Mouse (Mus musculus): ENCODE results near the gene Coq9.

Gene Coq9

DNA sequence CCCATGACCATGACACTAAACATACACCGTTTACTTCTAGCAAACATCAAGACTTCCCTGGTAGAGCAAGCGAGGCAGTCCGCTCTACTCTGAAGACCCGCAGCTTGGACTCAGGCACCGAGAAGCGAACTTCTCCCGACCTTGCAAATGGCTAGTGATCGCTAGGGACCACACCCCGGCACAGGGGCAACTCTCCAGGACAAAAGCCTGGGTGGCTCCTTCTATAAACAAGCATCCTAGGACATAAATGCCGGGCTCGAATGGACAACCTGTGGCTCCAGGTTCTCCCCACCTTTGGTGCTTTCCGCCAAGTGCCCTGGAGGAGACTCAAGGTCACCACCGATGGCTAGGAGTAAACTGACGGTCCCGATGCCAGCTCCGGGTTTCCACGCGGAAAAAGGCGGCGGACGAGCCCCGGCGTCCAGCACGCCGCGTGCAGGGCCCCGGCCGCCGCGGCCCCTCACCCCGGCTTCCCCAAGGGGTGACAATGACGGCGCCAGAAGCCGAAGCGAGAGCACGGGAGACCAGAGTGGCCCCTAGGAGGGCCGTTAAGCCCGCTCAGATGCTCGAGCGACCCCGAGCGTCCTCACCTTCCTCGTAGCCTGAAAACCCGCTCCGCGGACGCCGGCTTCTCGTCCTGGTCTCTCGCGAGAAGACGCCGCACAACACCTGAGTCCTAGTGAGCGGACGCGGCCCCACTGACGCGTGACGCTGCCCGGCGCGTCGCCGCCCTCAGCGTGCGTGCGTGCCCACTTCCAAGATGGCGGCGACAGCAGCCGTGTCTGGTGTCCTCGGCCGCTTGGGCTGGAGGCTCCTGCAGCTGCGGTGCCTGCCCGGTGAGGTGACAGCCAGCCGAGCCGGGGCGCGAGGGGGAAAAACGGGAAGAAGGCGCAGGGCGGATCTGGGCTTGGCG lies at the start of gene Coq9, which contains the start of gene Ciapin1:
Gene Coq9 (plus strand): TSS at position 660 of the 913 bp plus-strand sequence.
Gene Ciapin1 (minus strand): TSS at position 697 of the 913 bp plus-strand sequence.
- peak; percentile 97 for DNase-seq (ENCODE audit: low read depth, low spot score)

DNA sequence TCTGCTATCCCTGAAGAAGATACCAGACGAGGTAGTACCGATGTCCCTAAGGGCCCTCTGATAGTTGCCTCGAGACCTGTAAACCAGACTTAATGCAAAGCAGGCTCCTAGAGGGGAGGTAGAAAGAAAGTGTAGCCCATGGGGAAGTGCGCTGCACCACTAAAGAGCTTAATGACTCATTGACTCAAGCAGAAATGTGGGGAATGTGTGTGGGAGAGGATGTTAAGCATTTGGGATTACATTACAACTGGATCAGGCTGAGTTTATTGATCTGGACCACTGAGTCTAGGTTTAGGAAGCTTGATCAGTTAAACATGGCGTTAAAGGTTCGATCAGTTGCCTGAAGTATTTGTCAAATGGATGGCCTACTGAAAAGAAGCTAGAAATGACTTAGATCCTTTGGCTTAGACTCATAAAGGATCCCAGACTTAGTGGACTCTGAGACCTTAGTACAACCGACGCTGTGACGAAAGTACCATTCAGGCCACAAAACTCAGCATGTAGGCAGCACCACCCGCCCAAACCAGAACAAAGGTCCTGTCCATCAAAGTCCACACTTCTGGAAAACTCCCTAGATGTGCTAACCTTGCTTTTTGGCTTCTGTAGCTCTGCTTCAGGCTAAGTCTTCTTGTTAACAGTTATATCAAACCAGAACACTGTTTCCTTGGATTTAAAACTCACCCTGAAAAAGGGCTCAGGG lies 48.7 kb upstream of the Coq9 start:
- DNase-seq (ENCODE audit: low read depth, low spot score): no peak

DNA sequence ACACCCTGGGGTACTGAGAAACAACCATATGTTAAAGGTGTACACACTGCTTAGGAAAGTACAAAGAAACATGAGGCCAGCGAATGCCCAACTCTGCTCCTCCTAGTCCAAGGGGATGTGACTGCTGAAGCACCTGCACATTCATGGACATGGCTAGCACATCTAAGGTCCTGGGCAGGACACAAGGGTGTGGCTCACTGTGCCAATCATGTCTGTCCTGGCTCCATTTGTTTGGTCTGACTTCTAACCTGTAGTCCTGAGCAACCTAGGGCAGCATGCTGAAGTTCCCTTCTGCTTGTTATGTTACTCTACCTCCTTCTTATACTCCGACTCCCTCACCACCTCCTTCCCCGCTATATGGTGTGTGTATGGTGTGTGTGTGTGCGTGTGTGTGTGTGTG lies 43.8 kb upstream of the Coq9 start:
- DNase-seq (ENCODE audit: low read depth, low spot score): no peak

DNA sequence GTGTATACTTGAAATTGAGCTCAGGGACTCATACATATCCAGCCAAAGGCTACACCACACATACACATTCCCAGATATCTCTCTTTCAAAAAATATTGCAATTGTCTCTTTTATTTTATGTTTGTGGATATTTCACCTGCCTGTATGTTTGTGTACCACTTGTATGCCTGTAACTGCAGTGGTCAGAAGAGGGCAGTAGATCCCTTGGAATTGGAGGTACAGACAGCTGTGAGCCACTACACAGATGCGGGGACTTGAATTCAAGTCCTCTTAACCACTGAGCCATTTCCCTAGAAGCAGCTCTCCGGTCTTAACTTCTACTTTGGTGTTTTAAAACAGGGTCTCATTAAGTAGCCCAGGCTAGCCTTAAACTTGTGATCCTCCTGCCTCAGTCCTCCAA lies 43.3 kb upstream of the Coq9 start:
- no peak for DNase-seq (ENCODE audit: low read depth, low spot score)

DNA sequence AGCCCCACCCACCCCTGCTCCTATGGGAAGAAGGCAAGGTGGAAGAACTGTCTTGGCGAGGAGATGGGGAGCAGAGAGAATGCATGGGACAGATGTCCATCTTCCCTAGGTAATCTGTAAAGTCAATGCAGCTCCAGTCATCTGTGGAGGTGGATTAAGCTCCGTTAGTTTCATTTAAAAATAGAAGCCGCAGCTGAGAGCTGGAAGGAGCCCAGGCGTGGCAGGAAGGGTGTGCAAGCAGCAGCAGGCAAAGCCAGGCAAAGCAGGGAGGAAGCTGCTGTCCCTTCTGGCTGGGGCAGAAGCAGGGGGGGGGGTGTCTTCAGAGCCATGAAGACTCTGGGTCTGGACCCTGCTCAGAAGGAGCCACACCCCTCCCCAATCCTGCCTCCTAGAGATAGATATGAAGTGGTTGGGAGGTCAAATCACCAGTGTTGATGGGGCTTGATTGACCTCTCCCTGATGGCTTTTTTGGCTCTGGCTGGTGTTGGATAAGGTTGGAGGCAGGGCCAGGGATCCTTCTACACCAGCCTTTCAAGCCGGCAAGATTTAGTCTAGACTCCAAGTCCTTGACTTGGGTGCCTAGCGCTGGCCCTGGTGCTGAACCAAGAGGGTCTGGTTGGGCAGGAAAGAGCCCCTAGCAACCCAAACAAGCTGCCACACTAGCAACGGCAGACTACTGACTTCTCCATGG lies 37.7 kb upstream of the Coq9 start:
- DNase-seq (ENCODE audit: low read depth, low spot score): no peak

DNA sequence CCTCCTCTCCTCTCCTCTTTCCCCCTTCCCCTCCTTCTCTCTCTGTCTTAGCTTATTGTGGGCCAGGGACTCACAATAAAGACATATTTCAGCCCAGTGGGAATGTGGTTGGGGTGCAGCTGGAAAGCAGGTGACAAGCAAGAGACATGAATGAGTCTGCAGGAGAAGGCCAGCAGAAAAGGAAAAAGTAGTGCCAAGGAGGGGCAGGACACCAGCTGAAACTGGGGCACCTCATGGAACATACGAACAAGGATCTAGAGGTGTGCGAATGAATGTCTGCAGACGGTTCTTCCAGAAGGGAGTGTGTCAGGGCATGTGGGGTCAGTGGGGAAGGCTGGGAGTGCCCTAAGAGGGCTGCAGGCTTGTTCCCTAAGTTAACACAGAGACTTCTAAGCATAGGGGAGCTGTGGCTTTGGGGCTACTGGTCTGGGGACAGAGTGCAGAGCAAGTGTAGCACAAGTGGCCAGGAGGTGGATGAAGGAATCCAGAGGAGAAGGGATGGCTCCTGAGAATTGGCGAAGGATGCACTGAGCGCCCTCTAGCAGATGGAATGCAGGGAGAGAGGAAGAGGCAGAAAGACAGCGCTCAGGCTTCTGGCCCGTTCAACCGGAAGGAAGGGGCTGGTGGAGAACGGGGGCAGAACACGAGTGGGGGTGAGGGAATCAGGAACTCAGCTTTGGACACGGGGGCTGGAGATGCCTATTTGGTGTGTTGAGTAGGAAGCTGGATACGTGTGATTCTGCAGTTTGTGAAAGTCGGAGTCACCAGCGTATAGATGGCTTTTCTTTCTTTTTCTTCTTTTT lies 36.6 kb upstream of the Coq9 start:
- no peak for DNase-seq (ENCODE audit: low read depth, low spot score)

DNA sequence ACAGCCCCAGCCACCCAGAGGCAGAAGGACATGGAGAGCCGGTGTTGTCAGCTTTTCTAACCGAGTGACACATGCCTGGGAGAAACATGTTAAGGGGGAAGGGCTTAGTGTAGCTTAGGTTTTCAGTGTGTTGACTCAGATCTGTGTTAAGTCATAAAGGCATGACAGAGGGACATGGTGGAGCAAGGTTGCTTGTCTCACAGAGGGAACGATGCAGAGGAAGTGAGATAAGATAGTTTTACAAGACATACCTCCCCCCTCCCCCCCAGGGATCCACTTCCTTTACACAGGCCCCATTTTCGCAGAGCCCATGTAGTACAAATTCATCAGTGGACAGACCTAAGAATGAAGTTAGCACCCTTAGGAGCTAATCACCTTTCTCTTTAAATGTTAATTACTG lies 35.7 kb upstream of the Coq9 start:
- DNase-seq (ENCODE audit: low read depth, low spot score): no peak

DNA sequence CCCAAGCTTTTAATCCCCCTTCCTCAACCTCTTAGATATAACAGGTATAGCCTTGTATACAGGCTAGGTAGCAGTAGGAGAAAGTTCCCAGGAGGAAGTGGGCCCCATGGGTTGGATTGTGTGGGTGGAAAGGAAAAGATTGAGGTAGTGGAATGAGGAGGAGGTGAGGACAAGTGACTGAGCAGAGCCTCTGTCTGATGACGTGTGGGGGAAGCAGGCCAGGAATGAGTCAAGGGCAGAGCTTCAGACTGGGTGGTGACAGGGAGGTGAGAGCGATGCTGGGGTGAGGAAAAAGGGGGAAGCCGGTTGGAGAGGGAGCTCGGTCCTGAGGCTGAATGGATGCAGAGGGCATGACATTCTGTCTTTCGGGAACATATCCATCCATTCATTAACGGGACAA lies 34.6 kb upstream of the Coq9 start:
- no peak for DNase-seq (ENCODE audit: low read depth, low spot score)

DNA sequence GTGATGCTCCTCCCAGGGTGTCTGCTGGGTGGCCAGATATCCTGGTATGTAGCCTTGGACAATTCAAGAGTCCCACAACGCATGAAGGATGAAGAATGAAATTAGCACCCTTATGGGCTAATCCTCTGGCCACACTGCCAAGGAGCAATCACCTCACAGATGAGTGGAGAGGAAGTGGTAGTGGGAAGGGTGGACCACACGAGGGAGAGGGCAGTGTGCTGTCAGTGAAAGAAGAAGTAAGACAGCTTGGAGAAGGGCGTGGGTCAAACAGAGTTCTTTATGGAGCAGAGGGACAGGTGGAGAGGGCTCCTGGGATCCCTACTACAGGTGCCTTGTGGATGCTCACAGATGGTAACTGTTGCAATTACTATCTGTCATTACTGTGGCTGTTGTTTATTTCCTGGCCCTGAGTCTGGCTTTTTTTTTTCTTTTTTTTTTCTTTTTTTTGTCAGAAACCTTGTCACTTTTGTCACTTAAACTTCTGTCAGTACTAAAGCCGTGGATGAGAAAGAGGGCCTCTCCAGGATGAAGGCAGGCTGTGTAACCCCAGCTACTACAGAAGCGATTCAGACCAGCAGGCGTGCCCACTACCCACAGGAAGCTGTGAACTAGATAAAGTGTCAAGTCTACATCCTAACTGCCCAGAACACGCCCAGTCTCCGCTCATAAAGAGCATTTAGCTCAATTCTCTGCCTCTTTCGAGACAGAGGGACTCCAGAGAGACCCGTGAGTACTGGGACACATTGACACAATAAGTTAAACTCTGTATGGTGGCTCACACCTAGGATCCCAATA lies 33.4 kb upstream of the Coq9 start:
- DNase-seq (ENCODE audit: low read depth, low spot score): no peak

DNA sequence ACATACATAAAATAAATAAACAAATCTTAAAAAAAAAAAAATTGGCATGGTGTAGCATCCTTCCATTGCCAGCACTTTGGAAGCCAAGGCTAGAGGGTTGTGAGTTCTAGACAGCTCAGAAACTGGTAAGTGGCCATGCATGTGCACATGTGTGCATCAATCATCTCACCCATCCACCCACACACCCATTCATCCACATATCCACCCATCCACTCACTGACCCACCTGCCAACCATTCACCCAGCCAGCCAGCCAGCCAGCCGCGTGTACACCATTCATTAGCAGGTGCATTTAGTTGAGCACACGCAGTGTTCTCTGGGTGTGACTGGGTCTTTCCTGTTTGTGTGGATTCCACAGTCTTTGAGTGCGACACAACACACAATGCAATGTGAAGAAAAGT lies 32.3 kb upstream of the Coq9 start:
- no peak for DNase-seq (ENCODE audit: low read depth, low spot score)

DNA sequence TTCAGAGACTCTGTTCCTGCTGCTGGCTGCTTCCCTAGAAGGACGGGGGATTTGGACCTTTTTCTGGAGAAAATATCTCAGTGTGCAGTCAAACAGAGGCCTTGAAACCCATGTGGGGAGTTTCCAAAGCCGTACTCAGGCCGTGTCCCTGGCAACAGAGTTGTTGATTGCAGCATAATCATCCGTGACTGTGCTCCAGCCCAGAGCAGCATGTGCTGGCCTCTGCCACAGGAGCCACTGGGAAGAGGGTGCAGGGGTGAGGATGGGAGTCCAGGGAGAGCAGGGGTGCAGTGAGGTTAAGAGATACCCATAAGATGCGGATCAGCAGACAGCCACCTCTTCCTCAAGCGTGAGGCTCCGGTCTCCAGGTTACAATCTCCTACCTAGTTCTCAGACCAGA lies 30.6 kb upstream of the Coq9 start:
- no peak for DNase-seq (ENCODE audit: low read depth, low spot score)

DNA sequence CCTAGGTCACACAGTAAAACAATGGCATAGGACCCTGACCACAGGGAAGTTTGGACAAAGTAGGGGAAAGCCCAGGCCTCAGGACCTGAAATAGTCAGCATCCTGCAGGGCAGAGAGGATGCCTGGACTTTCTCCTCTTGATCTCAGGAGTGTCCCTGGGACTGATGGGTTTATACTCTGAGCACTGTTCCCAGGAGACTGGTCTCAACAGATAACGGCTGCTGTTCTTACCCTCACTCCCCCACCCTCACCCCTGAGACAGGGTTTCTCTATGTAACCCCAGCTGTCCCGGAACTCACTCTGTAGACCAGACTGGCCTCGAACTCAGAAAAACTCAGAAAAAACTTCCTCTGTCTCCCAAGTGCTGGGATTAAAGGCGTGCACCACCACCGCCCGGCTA lies 29.7 kb upstream of the Coq9 start:
- no peak for DNase-seq (ENCODE audit: low read depth, low spot score)

DNA sequence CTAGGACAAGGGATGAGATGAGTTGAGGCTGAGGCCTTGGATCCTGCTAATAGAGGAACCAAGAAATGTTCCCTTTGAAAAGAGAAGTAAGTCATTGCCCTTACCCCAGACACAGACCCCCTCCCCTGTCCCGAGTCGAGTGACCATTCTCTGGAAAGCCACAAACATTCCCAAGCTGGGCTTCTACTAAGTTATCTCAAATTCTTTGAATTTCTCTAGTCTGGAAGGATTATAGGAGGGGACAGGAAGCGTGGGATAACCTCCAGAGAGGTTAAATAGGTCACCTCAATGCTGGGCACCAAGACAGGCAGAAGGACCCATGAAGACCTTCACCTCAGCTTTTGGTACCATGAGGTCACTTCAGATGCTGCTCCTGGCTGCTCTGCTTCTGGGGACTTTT lies 28.0 kb upstream of the Coq9 start, which contains the start of gene Ccl17:
Gene Ccl17 (plus strand): TSS at position 301 of the 400 bp plus-strand sequence.
- no peak for DNase-seq (ENCODE audit: low read depth, low spot score)

DNA sequence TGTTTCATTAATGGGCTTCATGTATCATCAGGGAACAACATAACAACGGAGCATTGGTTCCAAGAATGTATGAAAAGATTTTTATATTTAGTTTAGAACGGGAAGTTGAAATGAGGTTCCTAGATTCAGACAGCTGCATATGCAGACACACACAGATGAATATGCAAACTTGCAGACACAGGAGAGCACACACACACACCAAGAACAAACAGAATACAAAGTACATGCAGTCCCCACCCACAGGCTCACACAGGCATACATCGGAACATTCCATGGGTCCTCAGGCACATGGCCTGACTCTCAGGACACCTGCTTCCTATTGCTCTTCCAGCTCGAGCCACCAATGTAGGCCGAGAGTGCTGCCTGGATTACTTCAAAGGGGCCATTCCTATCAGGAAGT lies 27.3 kb upstream of the Coq9 start:
- no peak for DNase-seq (ENCODE audit: low read depth, low spot score)

DNA sequence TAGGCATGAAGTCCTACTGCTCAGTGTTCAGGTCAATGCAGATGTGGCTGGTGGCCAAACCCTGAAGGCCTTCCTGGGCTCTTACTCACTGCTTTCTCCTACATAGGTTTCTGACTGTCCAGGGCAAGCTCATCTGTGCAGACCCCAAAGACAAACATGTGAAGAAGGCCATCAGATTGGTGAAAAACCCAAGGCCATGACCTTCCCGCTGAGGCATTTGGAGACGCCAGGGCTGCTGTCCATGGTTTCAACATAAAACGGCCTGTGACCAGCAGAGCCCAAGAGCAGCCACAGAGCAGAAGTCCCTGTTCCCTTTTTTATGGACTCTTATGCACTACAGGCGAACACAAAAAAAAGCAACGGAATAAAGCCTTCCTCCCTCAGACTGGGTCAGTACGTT lies 26.5 kb upstream of the Coq9 start:
- no peak for DNase-seq (ENCODE audit: low read depth, low spot score)

DNA sequence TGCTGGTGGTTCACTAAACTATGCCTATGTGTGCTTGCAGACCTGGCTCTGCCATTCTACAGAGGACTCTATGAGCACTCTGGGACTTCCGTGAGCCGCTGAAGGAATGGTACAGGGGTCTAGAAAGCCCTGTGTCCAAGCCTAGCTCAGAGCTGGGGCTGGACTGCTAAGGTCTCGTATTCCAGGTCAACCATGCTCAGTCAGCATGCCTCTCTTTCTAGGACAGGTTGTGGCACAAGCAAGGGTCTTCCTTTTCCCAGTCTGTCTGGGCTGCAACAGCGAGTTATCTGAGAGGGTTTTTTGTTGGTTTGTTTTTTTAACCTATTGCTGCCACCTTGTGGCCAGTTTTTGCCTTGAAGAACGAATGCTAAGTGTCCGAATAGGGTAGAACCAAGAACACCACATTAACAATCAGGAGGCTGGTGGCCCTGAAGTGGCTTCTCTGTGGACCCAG lies 25.4 kb upstream of the Coq9 start:
- peak; percentile 71 for DNase-seq (ENCODE audit: low read depth, low spot score)

DNA sequence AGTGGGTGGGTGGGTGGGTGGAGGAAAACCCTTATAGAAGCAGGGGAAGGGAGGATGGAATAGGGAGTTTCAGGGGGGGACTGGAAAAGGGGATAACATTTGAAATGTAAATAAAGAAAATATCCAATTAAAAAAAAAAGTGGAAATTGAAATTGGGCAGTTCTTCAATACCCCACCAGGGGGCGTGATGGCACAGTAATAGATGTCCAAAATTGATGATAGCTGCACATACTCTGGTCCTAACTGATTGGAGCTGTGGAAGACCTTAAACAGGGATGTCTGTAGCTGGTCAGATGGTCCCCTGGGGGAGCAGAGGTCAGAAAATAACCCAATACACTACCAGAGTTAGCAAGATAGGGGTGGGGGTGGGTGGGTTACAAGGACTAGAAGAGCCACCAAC lies 23.6 kb upstream of the Coq9 start:
- DNase-seq (ENCODE audit: low read depth, low spot score): no peak

DNA sequence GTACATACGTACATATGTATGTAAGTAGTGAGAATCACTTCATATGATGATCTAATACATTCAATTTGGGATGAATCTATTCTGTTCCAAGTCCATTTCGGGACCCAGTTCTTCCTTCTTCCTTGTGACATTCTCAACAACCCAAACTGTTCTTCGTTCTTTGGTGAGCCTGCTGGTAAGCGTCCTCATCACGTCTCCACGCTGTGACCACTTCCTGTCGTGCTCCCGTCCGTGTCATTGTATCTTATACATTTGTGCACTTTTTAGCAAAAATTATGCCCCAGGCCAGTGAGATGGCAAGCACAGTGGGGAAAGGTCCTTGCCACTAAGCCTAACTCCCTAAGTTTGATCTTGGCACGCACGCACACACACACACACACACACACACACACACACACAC lies 20.2 kb upstream of the Coq9 start:
- no peak for DNase-seq (ENCODE audit: low read depth, low spot score)

DNA sequence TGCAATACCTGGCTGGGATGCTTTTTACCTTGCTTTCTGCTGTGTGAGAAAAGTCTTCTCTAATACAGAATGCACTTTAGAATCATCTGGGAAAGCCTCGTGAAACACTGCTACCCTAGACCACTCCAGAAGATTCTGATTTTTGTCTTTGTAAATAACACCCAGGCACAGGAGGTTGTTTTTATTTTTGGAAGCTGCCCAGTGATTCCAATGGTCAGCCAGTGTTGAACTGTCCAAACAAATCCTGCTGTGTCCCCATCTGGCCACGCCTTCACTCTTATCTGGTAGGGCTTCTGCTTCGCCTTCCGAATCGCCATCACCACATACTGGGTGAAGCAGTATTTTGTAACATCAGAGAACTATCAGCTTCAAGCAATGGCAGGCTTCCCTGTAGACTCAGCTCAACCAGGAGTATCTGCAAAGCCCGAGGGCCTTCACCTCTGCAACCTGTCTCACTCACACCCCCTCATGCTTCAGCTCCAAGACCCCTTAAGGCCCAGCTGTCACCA lies 18.4 kb upstream of the Coq9 start:
- DNase-seq (ENCODE audit: low read depth, low spot score): no peak

DNA sequence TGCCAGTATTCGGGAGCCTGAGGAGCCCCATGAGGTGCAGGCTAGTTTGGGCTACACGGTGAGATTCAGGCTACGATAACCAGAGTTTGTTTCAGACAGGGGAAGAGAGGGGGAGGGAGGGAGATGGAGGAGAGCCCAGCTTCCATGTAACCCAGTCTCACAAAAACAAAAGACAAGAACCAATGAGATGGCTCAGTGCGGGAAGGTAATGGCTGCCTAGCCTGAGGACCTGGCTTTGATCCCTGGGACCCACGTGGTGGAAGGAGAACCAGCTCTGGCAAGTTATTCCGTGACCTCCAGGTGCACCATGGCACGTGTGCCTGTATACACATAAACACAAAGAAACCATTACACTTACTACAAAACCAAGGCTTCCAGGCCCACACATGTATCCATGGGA lies 17.6 kb upstream of the Coq9 start:
- no peak for DNase-seq (ENCODE audit: low read depth, low spot score)

All from skeletal muscle tissue, adult 2 months (tissue).